In genomic region chr1:126457739-126458138, GRCm38 (mm10) we compare ENCODE assay signal across 16 mouse cellular contexts.
"Had no signal": no experiment of that assay in that cellular context is flagged by ENCODE, and none has a peak within 500 bp of the region (broad histone marks: within the 10 kb centered on the region; RNA-seq: fewer than 3 reads in every experiment).

No protein-coding gene starts in this region.

- H3K4me3 ChIP-seq: lung, embryonic 15.5 days; megakaryocyte, embryonic 14.5 days; midbrain, embryonic 13.5 days; midbrain, embryonic 15.5 days; neural tube, embryonic 12.5 days; stomach, embryonic 15.5 days had no signal

- H3K4me1 ChIP-seq: stomach, embryonic 15.5 days had no signal

- H3K9ac ChIP-seq: lung, embryonic 15.5 days; midbrain, embryonic 13.5 days; midbrain, embryonic 15.5 days; neural tube, embryonic 12.5 days; stomach, embryonic 15.5 days had no signal

- DNase-seq: lung, postnatal 14 days; lung, postnatal 36 days; right cerebral cortex, postnatal 14 days; thymus, adult 2 months; thymus, postnatal 25 days; thymus, postnatal 4 days had no signal

- H3K4me2 ChIP-seq: lung, embryonic 15.5 days; midbrain, embryonic 11.5 days; midbrain, embryonic 13.5 days; midbrain, embryonic 15.5 days; neural tube, embryonic 12.5 days; stomach, embryonic 15.5 days had no signal

- H3K27ac ChIP-seq: lung, embryonic 15.5 days; macrophage; midbrain, embryonic 13.5 days; midbrain, embryonic 15.5 days; neural tube, embryonic 12.5 days; stomach, embryonic 15.5 days; stomach, postnatal 0 days had no signal

- H3K36me3 ChIP-seq: lung, embryonic 15.5 days; midbrain, embryonic 13.5 days; midbrain, embryonic 15.5 days; neural tube, embryonic 12.5 days; stomach, embryonic 15.5 days had no signal

- H3K9me3 ChIP-seq: lung, embryonic 15.5 days; megakaryocyte, embryonic 14.5 days; midbrain, embryonic 13.5 days; midbrain, embryonic 15.5 days; neural tube, embryonic 12.5 days; stomach, embryonic 15.5 days had no signal

- H3K27me3 ChIP-seq: lung, embryonic 15.5 days; megakaryocyte, embryonic 14.5 days; midbrain, embryonic 13.5 days; midbrain, embryonic 15.5 days; neural tube, embryonic 12.5 days; stomach, embryonic 15.5 days had no signal

- ATAC-seq: lung, postnatal 0 days; midbrain, embryonic 13.5 days; midbrain, embryonic 15.5 days had no signal
